Mouse (Mus musculus): Measurements from ENCODE around the gene Rdh16. TPM values are rescaled to one million over a fixed set of nuclear protein-coding genes. Genes with fewer than 3 reads are reported as not detected.
"Not testable (repeated sequence)": the region's sequence is repeated elsewhere in the genome, so short reads cannot be mapped to it uniquely, and the experiment has no call there.

Gene Rdh16
- total and polyA plus RNA-seq, 2 experiments from 2014 or later = 0.06 to 0.37 TPM

GRCm38 (mm10) chr10:127881041-127881440, 80.1 kb downstream of the Rdh16 start:
- TF ChIP-seq CTCF (IDR thresholded peaks at IDR 0.05; ENCODE audit: low read depth) = 0 out of 2 replicates have a peak, but pooled peaks have one; percentile 2
- no peak for ATAC-seq

GRCm38 (mm10) chr10:127886551-127886950, 85.6 kb downstream of the Rdh16 start:
- H3K36me3 ChIP-seq (ENCODE audit: insufficient read depth, low read length) = no peaks in the 10 kb centered on the region
- no peak overlapping the region for H3K4me3 ChIP-seq (ENCODE audit: low read length)
- no peaks in the 10 kb centered on the region for H3K9me3 ChIP-seq (ENCODE audit: low read length)
- 78% methylated on average over 1 of the region's 1 CpGs for WGBS
- no peaks in the 10 kb centered on the region for H3K27me3 ChIP-seq (ENCODE audit: insufficient read depth, low read length)
- TF ChIP-seq CTCF (IDR thresholded peaks at IDR 0.05; ENCODE audit: low read depth) = no peak
- ATAC-seq = no peak
- H3K27ac ChIP-seq = no peak overlapping the region
- no peak overlapping the region for H3K9ac ChIP-seq (replicated peaks; ENCODE audit: low read length)
- DNase-seq (ENCODE audit: low spot score) = no peak
- no peak overlapping the region for H3K4me2 ChIP-seq (ENCODE audit: low read depth, low read length)
- H3K4me1 ChIP-seq (ENCODE audit: insufficient read depth, low read length) = no peaks in the 10 kb centered on the region

More at GRCm38 (mm10) chr10:127881041-127881440, 80.1 kb downstream of the Rdh16 start:
- H3K9me3 ChIP-seq (ENCODE audit: low read length) = no peaks in the 10 kb centered on the region
- no peak overlapping the region for H3K9ac ChIP-seq (replicated peaks; ENCODE audit: low read length)
- no peaks in the 10 kb centered on the region for H3K36me3 ChIP-seq (ENCODE audit: insufficient read depth, low read length)
- DNase-seq (ENCODE audit: low spot score) = no peak
- H3K4me2 ChIP-seq (ENCODE audit: low read depth, low read length) = no peak overlapping the region
- no peaks in the 10 kb centered on the region for H3K4me1 ChIP-seq (ENCODE audit: insufficient read depth, low read length)
- no peak overlapping the region for H3K27ac ChIP-seq
- 83% methylated on average over 4 of the region's 4 CpGs for WGBS
- H3K4me3 ChIP-seq (ENCODE audit: low read length) = no peak overlapping the region
- H3K27me3 ChIP-seq (ENCODE audit: insufficient read depth, low read length) = no peaks in the 10 kb centered on the region

DNA sequence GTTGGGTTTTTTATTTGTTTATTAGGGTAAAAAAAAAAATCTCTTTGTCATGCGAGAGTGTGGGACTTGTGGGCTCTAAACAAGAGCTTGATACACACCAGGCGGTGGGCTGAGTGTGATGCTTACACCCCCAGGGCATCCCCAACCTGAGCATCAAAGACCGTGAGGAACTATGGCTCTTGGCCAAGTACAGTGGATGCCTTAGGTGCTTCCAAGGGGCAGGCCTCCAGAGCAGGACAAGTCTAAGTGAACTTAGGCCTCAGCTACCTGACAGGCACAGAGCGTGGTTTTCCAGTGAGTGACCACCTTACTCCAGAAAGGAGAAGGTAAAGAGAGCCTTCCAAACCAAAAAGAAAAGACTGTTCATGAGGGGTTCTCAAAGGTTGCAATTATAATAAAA, 86.0 kb downstream of the Rdh16 start:
- H3K4me1 ChIP-seq (ENCODE audit: insufficient read depth, low read length) = no peaks in the 10 kb centered on the region
- no peak for ATAC-seq
- H3K4me3 ChIP-seq (ENCODE audit: low read length) = no peak overlapping the region
- H3K4me2 ChIP-seq (ENCODE audit: low read depth, low read length) = no peak overlapping the region
- no peaks in the 10 kb centered on the region for H3K9me3 ChIP-seq (ENCODE audit: low read length)
- H3K27me3 ChIP-seq (ENCODE audit: insufficient read depth, low read length) = no peaks in the 10 kb centered on the region
- no peak overlapping the region for H3K27ac ChIP-seq
- H3K36me3 ChIP-seq (ENCODE audit: insufficient read depth, low read length) = no peaks in the 10 kb centered on the region
- WGBS = 83% methylated on average over 4 of the region's 4 CpGs
- no peak for DNase-seq (ENCODE audit: low spot score)
- no peak overlapping the region for H3K9ac ChIP-seq (replicated peaks; ENCODE audit: low read length)
- no peak for TF ChIP-seq CTCF (IDR thresholded peaks at IDR 0.05; ENCODE audit: low read depth)

GRCm38 (mm10) chr10:127888605-127889004, 87.7 kb downstream of the Rdh16 start, which contains the start of gene Rdh7:
TSS of gene Rdh7 (minus strand) at chr10:127888817.
- H3K4me1 ChIP-seq (ENCODE audit: insufficient read depth, low read length) = no peaks in the 10 kb centered on the region
- no peaks in the 10 kb centered on the region for H3K36me3 ChIP-seq (ENCODE audit: insufficient read depth, low read length)
- DNase-seq (ENCODE audit: low spot score) (no peak), ATAC-seq (no peak)
- no peak within 1 kb of the TSS for H3K4me3 ChIP-seq (ENCODE audit: low read length)
- no peak within 1 kb of the TSS for H3K4me2 ChIP-seq (ENCODE audit: low read depth, low read length)
- H3K27me3 ChIP-seq (ENCODE audit: insufficient read depth, low read length) = no peaks in the 10 kb centered on the region
- no peaks in the 10 kb centered on the region for H3K9me3 ChIP-seq (ENCODE audit: low read length)
- H3K9ac ChIP-seq (replicated peaks; ENCODE audit: low read length) = no peak within 1 kb of the TSS
- no peak for TF ChIP-seq CTCF (IDR thresholded peaks at IDR 0.05; ENCODE audit: low read depth)
- no peak within 1 kb of the TSS for H3K27ac ChIP-seq

- DNase-seq (ENCODE audit: low spot score) (no peak), ATAC-seq (no peak)
- no peak overlapping the region for H3K4me3 ChIP-seq (ENCODE audit: low read length)
- no peaks in the 10 kb centered on the region for H3K4me1 ChIP-seq (ENCODE audit: insufficient read depth, low read length)
- WGBS = 63% methylated on average over 1 of the region's 1 CpGs
- no peak for TF ChIP-seq CTCF (IDR thresholded peaks at IDR 0.05; ENCODE audit: low read depth)
- no peak overlapping the region for H3K9ac ChIP-seq (replicated peaks; ENCODE audit: low read length)
- H3K9me3 ChIP-seq (ENCODE audit: low read length) = no peaks in the 10 kb centered on the region
- no peak overlapping the region for H3K4me2 ChIP-seq (ENCODE audit: low read depth, low read length)
- no peaks in the 10 kb centered on the region for H3K27me3 ChIP-seq (ENCODE audit: insufficient read depth, low read length)
- H3K27ac ChIP-seq = no peak overlapping the region
- no peaks in the 10 kb centered on the region for H3K36me3 ChIP-seq (ENCODE audit: insufficient read depth, low read length)
These were observed 90.5 kb downstream of the Rdh16 start for GRCm38 (mm10) chr10:127891481-127891880.

DNA sequence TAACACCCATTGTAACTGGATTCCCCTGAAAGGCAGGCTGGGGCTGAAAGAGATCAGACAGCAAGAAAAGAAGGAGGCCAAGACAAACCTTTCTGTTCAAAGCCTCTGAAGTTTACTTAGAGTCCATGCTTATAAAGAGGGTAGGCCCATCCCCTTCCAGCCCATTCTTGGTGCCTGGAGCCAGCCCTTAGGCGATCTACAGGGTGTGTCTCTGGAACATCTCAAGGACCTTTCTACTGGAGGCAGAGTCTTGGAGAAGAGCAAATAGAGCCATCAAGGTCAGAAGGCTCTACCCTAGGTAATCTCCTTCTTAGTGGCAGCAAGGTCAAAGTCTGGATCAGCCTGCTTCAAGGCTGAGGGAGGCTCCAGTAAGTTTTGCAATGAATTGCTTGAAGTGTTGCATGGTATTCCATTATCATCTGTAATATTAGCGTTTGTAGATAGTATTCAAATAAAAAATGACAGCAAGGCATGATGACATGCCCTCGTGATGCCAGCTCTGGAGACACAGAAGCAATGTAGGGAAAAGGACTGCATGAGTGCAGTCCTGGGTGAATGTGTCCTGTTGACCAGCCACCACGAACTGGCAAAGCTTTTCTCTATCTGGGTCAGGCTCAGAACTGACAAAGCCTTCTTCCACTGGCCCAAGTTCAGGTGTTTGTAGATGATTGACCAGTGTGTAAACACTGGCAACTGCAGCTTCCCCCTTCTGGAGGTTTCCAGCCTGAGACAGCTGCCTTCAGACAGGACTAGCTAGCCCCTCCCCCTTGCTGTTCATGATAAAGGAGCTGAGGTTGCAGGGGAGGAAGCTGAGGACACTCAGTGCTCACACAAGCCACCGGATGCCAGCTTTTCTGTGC, 92.4 kb downstream of the Rdh16 start:
- H3K4me2 ChIP-seq (ENCODE audit: low read depth, low read length); H3K4me3 ChIP-seq (ENCODE audit: low read length); H3K27me3 ChIP-seq (ENCODE audit: insufficient read depth, low read length); H3K9ac ChIP-seq (replicated peaks; ENCODE audit: low read length); H3K27ac ChIP-seq; H3K9me3 ChIP-seq (ENCODE audit: low read length); H3K4me1 ChIP-seq (ENCODE audit: insufficient read depth, low read length); H3K36me3 ChIP-seq (ENCODE audit: insufficient read depth, low read length); DNase-seq (ENCODE audit: low spot score); ATAC-seq: not testable (repeated sequence)
- 70% methylated on average over 5 of the region's 5 CpGs for WGBS

Other genes starting within 250 kb of the Rdh16 start
- 245 TPM in 2 replicates for gene Lrp1, start 180.0 kb upstream of the Rdh16 start, total RNA-seq (2014; rRNA removed)
- 73.7 and 75.5 TPM in 2 replicates for gene Lrp1, start 180.0 kb upstream of the Rdh16 start, polyA plus RNA-seq (2015; fragmentation: Nextera tagmentation; extraction: Ambion mirVana)
- gene Stat6, start 158.2 kb upstream of the Rdh16 start, total RNA-seq (2014; rRNA removed) = 5.3 and 9.5 TPM in 2 replicates
- 4.7 and 5.3 TPM in 2 replicates for gene Stat6, start 158.2 kb upstream of the Rdh16 start, polyA plus RNA-seq (2015; fragmentation: Nextera tagmentation; extraction: Ambion mirVana)
- 2.8 and 4.1 TPM in 2 replicates for gene Nemp1, start 134.3 kb upstream of the Rdh16 start, total RNA-seq (2014; rRNA removed)
- gene Nemp1, start 134.3 kb upstream of the Rdh16 start, polyA plus RNA-seq (2015; fragmentation: Nextera tagmentation; extraction: Ambion mirVana) = 2.2 and 3.0 TPM in 2 replicates
- 3.5 and 4.1 TPM in 2 replicates for gene Nab2, start 132.6 kb upstream of the Rdh16 start, total RNA-seq (2014; rRNA removed)
- gene Nab2, start 132.6 kb upstream of the Rdh16 start, polyA plus RNA-seq (2015; fragmentation: Nextera tagmentation; extraction: Ambion mirVana) = 1.1 and 1.6 TPM in 2 replicates
- 0.21 and 0.36 TPM in 2 replicates for gene Myo1a, start 96.0 kb upstream of the Rdh16 start, total RNA-seq (2014; rRNA removed)
- gene Myo1a, start 96.0 kb upstream of the Rdh16 start, polyA plus RNA-seq (2015; fragmentation: Nextera tagmentation; extraction: Ambion mirVana) = 0.50 and 0.53 TPM in 2 replicates
- 2.3 and 5.4 TPM in 2 replicates for gene Tac2, start 76.7 kb upstream of the Rdh16 start, total RNA-seq (2014; rRNA removed)
- 5.6 and 6.7 TPM in 2 replicates for gene Tac2, start 76.7 kb upstream of the Rdh16 start, polyA plus RNA-seq (2015; fragmentation: Nextera tagmentation; extraction: Ambion mirVana)
- gene Zbtb39, start 61.6 kb upstream of the Rdh16 start, total RNA-seq (2014; rRNA removed) = 9.9 and 11.5 TPM in 2 replicates
- gene Zbtb39, start 61.6 kb upstream of the Rdh16 start, polyA plus RNA-seq (2015; fragmentation: Nextera tagmentation; extraction: Ambion mirVana) = 2.4 and 2.5 TPM in 2 replicates
- gene Gpr182, start 49.4 kb upstream of the Rdh16 start, total RNA-seq (2014; rRNA removed) = 1.9 and 2.9 TPM in 2 replicates
- 2.3 TPM in 2 replicates for gene Gpr182, start 49.4 kb upstream of the Rdh16 start, polyA plus RNA-seq (2015; fragmentation: Nextera tagmentation; extraction: Ambion mirVana)
- gene Rdh1, start 41.4 kb upstream of the Rdh16 start, total RNA-seq (2014; rRNA removed) = 0.14 TPM in 1 of 2 replicates, not detected in the other
- gene Rdh1, start 41.4 kb upstream of the Rdh16 start, polyA plus RNA-seq (2015; fragmentation: Nextera tagmentation; extraction: Ambion mirVana) = not detected in 2 replicates
- gene Rdh16f1, start 41.4 kb upstream of the Rdh16 start, total RNA-seq (2014; rRNA removed) = not detected in 2 replicates
- 0.50 and 0.54 TPM in 2 replicates for gene Rdh16f1, start 41.4 kb upstream of the Rdh16 start, polyA plus RNA-seq (2015; fragmentation: Nextera tagmentation; extraction: Ambion mirVana)
- gene Rdh9, start 24.8 kb upstream of the Rdh16 start, total RNA-seq (2014; rRNA removed) = 0.37 and 0.50 TPM in 2 replicates
- gene Rdh9, start 24.8 kb upstream of the Rdh16 start, polyA plus RNA-seq (2015; fragmentation: Nextera tagmentation; extraction: Ambion mirVana) = 0.09 and 0.16 TPM in 2 replicates
- gene Rdh19, start 48.8 kb downstream of the Rdh16 start, total RNA-seq (2014; rRNA removed) = not detected in 2 replicates
- not detected in 2 replicates for gene Rdh19, start 48.8 kb downstream of the Rdh16 start, polyA plus RNA-seq (2015; fragmentation: Nextera tagmentation; extraction: Ambion mirVana)
- gene Rdh16f2, start 65.3 kb downstream of the Rdh16 start, total RNA-seq (2014; rRNA removed) = not detected in 2 replicates
- gene Rdh16f2, start 65.3 kb downstream of the Rdh16 start, polyA plus RNA-seq (2015; fragmentation: Nextera tagmentation; extraction: Ambion mirVana) = not detected in 2 replicates
- not detected in 2 replicates for gene Rdh7, start 87.7 kb downstream of the Rdh16 start, total RNA-seq (2014; rRNA removed)
- not detected in 2 replicates for gene Rdh7, start 87.7 kb downstream of the Rdh16 start, polyA plus RNA-seq (2015; fragmentation: Nextera tagmentation; extraction: Ambion mirVana)
- gene Sdr9c7, start 97.4 kb downstream of the Rdh16 start, total RNA-seq (2014; rRNA removed) = not detected in 2 replicates
- gene Sdr9c7, start 97.4 kb downstream of the Rdh16 start, polyA plus RNA-seq (2015; fragmentation: Nextera tagmentation; extraction: Ambion mirVana) = not detected in 2 replicates
- not detected in 2 replicates for gene Hsd17b6, start 206.5 kb downstream of the Rdh16 start, total RNA-seq (2014; rRNA removed)
- gene Hsd17b6, start 206.5 kb downstream of the Rdh16 start, polyA plus RNA-seq (2015; fragmentation: Nextera tagmentation; extraction: Ambion mirVana) = not detected in 2 replicates
- 15.2 and 19.6 TPM in 2 replicates for gene Prim1, start 214.0 kb downstream of the Rdh16 start, total RNA-seq (2014; rRNA removed)
- 33.3 and 36.1 TPM in 2 replicates for gene Prim1, start 214.0 kb downstream of the Rdh16 start, polyA plus RNA-seq (2015; fragmentation: Nextera tagmentation; extraction: Ambion mirVana)
- 295 and 315 TPM in 2 replicates for gene Naca, start 234.4 kb downstream of the Rdh16 start, total RNA-seq (2014; rRNA removed)
- gene Naca, start 234.4 kb downstream of the Rdh16 start, polyA plus RNA-seq (2015; fragmentation: Nextera tagmentation; extraction: Ambion mirVana) = 450 and 463 TPM in 2 replicates